Mouse (Mus musculus) embryonic facial prominence, embryonic 12.5 days (tissue): ENCODE data around the gene Ccdc85b. TPM values are rescaled to one million over a fixed set of nuclear protein-coding genes. Genes with fewer than 3 reads are reported as not detected.

ENCODE experiments used
- ATAC-seq: fragments of 200-750 bp; cut with Nextera tagmentation; 2 replicates; pipeline ENCODE4 v1.8.0; 2017; ENCODE audit not compliant: insufficient number of reproducible peaks, insufficient read depth, low FRiP score, low TSS enrichment
- H3K27ac ChIP-seq: fragments of 300-500 bp; sonication (generic); 2 replicates; pipeline ENCODE4 v1.5.1; 2016; ENCODE audit warnings: mild to moderate bottlenecking
- H3K27me3 ChIP-seq: fragments of 300-500 bp; sonication (generic); 2 replicates; pipeline ENCODE4 v1.6.1; 2016; ENCODE audit warnings: mild to moderate bottlenecking, moderate library complexity
- H3K36me3 ChIP-seq: fragments of 300-500 bp; sonication (generic); 2 replicates; pipeline ENCODE4 v1.6.1; 2016; ENCODE audit warnings: mild to moderate bottlenecking
- H3K4me1 ChIP-seq: fragments of 300-500 bp; sonication (generic); 2 replicates; pipeline ENCODE4 v1.6.1; 2016
- H3K4me2 ChIP-seq: fragments of 300-500 bp; sonication (generic); replicated peaks from 2 replicates; pipeline ENCODE4 v1.6.1; 2016; ENCODE audit warnings: mild to moderate bottlenecking, moderate library complexity
- H3K4me3 ChIP-seq: fragments of 300-500 bp; sonication (generic); 2 replicates; pipeline ENCODE4 v1.5.1; 2016; ENCODE audit warnings: mild to moderate bottlenecking
- H3K9ac ChIP-seq: fragments of 300-500 bp; sonication (generic); 2 replicates; pipeline ENCODE4 v1.6.1; 2016; ENCODE audit warnings: mild to moderate bottlenecking, moderate library complexity
- H3K9me3 ChIP-seq: fragments of 300-500 bp; sonication (generic); 2 replicates; pipeline ENCODE4 v1.6.1; 2016; ENCODE audit warnings: mild to moderate bottlenecking, moderate library complexity
- WGBS: fragments of 180-500 bp; shearing (Covaris S2); methylation state at CpG from one replicate; pipeline ENCODE4 v1.1.7; 2016; 5-methylcytosine and 5-hydroxymethylcytosine counted together
- polyA plus RNA-seq: library from polyadenylated mRNA; unstranded; fragments of >200 nt; fragmentation: Nextera tagmentation; extraction: Ambion mirVana; gene quantifications from 2 replicates; pipeline ENCODE4 v1.2.1, GENCODE M21; 2016

Gene Ccdc85b
- polyA plus RNA-seq, 1 experiment from 2014 or later = 11.0 TPM

- peak overlapping the region; percentile 47 for H3K4me2 ChIP-seq
- WGBS = 23% methylated on average over 7 of the region's 7 CpGs
- H3K36me3 ChIP-seq = no peaks in the 10 kb centered on the region
- ATAC-seq = no peak
- H3K27ac ChIP-seq = peak overlapping the region; percentile 54; the same call in 1 of the 2 replicates
- peak overlapping the region; percentile 47 for H3K9ac ChIP-seq
- no peaks in the 10 kb centered on the region for H3K9me3 ChIP-seq
- H3K27me3 ChIP-seq = no peaks in the 10 kb centered on the region
- H3K4me1 ChIP-seq = peaks cover 3% of the 10 kb centered on the region; the same call in 1 of the 2 replicates
- H3K4me3 ChIP-seq = peak overlapping the region; percentile 35
Observed at GRCm38 (mm10) chr19:5405924-5406323, 51.8 kb downstream of the Ccdc85b start.

Other genes with a start within 250 kb of the Ccdc85b start
- gene Pacs1, start 184.8 kb downstream of the Ccdc85b start, polyA plus RNA-seq = 31.3 and 32.2 TPM in 2 replicates
- gene Sf3b2, start 162.4 kb downstream of the Ccdc85b start, polyA plus RNA-seq = 386 and 406 TPM in 2 replicates
- 8.1 and 8.5 TPM in 2 replicates for gene Gal3st3, start 159.6 kb downstream of the Ccdc85b start, polyA plus RNA-seq
- gene Catsper1, start 122.2 kb downstream of the Ccdc85b start, polyA plus RNA-seq = not detected in 2 replicates
- gene Cst6, start 108.3 kb downstream of the Ccdc85b start, polyA plus RNA-seq = 0.52 and 1.3 TPM in 2 replicates
- 63.5 and 66.8 TPM in 2 replicates for gene Eif1ad, start 91.2 kb downstream of the Ccdc85b start, polyA plus RNA-seq
- 384 and 411 TPM in 2 replicates for gene Banf1, start 90.7 kb downstream of the Ccdc85b start, polyA plus RNA-seq
- 98.9 and 107 TPM in 2 replicates for gene Sart1, start 69.2 kb downstream of the Ccdc85b start, polyA plus RNA-seq
- gene Tsga10ip, start 55.4 kb downstream of the Ccdc85b start, polyA plus RNA-seq = 0.45 and 0.55 TPM in 2 replicates
- gene Drap1, start 32.9 kb downstream of the Ccdc85b start, polyA plus RNA-seq = 303 and 323 TPM in 2 replicates
- 67.2 and 67.9 TPM in 2 replicates for gene AI837181, start 32.8 kb downstream of the Ccdc85b start, polyA plus RNA-seq
- not detected in 2 replicates for gene Fosl1, start 10.3 kb downstream of the Ccdc85b start, polyA plus RNA-seq
- 146 and 150 TPM in 2 replicates for gene Fibp, start 2.7 kb upstream of the Ccdc85b start, polyA plus RNA-seq
- 1.9 and 2.1 TPM in 2 replicates for gene Ctsw, start 10.6 kb upstream of the Ccdc85b start, polyA plus RNA-seq
- gene Efemp2, start 16.1 kb upstream of the Ccdc85b start, polyA plus RNA-seq = 145 TPM in 2 replicates
- gene Mus81, start 30.5 kb upstream of the Ccdc85b start, polyA plus RNA-seq = 44.1 and 46.6 TPM in 2 replicates
- 2,582 and 2,586 TPM in 2 replicates for gene Cfl1, start 32.6 kb upstream of the Ccdc85b start, polyA plus RNA-seq
- gene 1700020D05Rik, start 45.9 kb upstream of the Ccdc85b start, polyA plus RNA-seq = 0.15 TPM in 1 of 2 replicates, not detected in the other
- 11.9 and 15.2 TPM in 2 replicates for gene Snx32, start 52.6 kb upstream of the Ccdc85b start, polyA plus RNA-seq
- 1.3 and 1.6 TPM in 2 replicates for gene Ovol1, start 102.8 kb upstream of the Ccdc85b start, polyA plus RNA-seq
- gene Ap5b1, start 110.1 kb upstream of the Ccdc85b start, polyA plus RNA-seq = 2.8 and 3.2 TPM in 2 replicates
- gene Rnaseh2c, start 144.0 kb upstream of the Ccdc85b start, polyA plus RNA-seq = 148 and 158 TPM in 2 replicates
- gene Kat5, start 152.3 kb upstream of the Ccdc85b start, polyA plus RNA-seq = 61.3 and 63.7 TPM in 2 replicates
- 46.5 and 49.3 TPM in 2 replicates for gene Rela, start 179.6 kb upstream of the Ccdc85b start, polyA plus RNA-seq
- gene Sipa1, start 205.8 kb upstream of the Ccdc85b start, polyA plus RNA-seq = 27.0 and 28.7 TPM in 2 replicates
- 24.7 and 26.0 TPM in 2 replicates for gene Map3k11, start 230.8 kb upstream of the Ccdc85b start, polyA plus RNA-seq
- gene Pcnx3, start 231.0 kb upstream of the Ccdc85b start, polyA plus RNA-seq = 33.1 and 37.9 TPM in 2 replicates
- gene Kcnk7, start 246.5 kb upstream of the Ccdc85b start, polyA plus RNA-seq = 0.24 TPM in 1 of 2 replicates, not detected in the other